Mouse (Mus musculus): ENCODE measurements around the gene Clock. TPM values are rescaled to one million over a fixed set of nuclear protein-coding genes. Genes with fewer than 3 reads are reported as not detected.
A peak's percentile ranks its signal among the peaks of the same experiment; 100 is the strongest.

Gene Clock
- polyA plus RNA-seq (2012; ENCODE audit: insufficient read depth, insufficient read length, missing spikeins), result 15.4 and 16.0 TPM in 2 replicates

GRCm38 (mm10) chr5:76304452-76305341 is at the start of gene Clock:
Clock (minus strand) TSS chr5:76304792.
- TF ChIP-seq POLR2A (IDR thresholded peaks at IDR 0.05; ENCODE audit: borderline replicate concordance, low read depth, low read length) (no peak), CTCF (IDR thresholded peaks at IDR 0.05; ENCODE audit: low read depth, low read length) (no peak; the same call in 1 of the 2 replicates)
- H3K4me3 ChIP-seq (ENCODE audit: insufficient read depth, low read length), result peak within 1 kb of the TSS; percentile 74
- H3K4me1 ChIP-seq (ENCODE audit: control insufficient read depth, insufficient read depth, low read length), result 0 out of 2 replicates have a peak, but pooled peaks cover 2% of the 10 kb centered on the region
- H3K27ac ChIP-seq (ENCODE audit: insufficient read depth, low read depth, low read length), result peak within 1 kb of the TSS; percentile 83

- Histone ChIP-seq H3K4me3 (ENCODE audit: insufficient read depth, low read length) (no peak overlapping the region), H3K27ac (ENCODE audit: insufficient read depth, low read depth, low read length) (no peak overlapping the region), H3K4me1 (ENCODE audit: control insufficient read depth, insufficient read depth, low read length) (no peaks in the 10 kb centered on the region)
- no peak for TF ChIP-seq CTCF (IDR thresholded peaks at IDR 0.05; ENCODE audit: low read depth, low read length)
- no peak for TF ChIP-seq POLR2A (IDR thresholded peaks at IDR 0.05; ENCODE audit: borderline replicate concordance, low read depth, low read length)
Observed at GRCm38 (mm10) chr5:76351953-76352611, 47.5 kb upstream of the Clock start.

GRCm38 (mm10) chr5:76351537-76351936 is 46.9 kb upstream of the Clock start:
- TF ChIP-seq POLR2A (IDR thresholded peaks at IDR 0.05; ENCODE audit: borderline replicate concordance, low read depth, low read length) (no peak), CTCF (IDR thresholded peaks at IDR 0.05; ENCODE audit: low read depth, low read length) (no peak)
- Histone ChIP-seq H3K4me1 (ENCODE audit: control insufficient read depth, insufficient read depth, low read length) (no peaks in the 10 kb centered on the region), H3K27ac (ENCODE audit: insufficient read depth, low read depth, low read length) (no peak overlapping the region), H3K4me3 (ENCODE audit: insufficient read depth, low read length) (no peak overlapping the region)

GRCm38 (mm10) chr5:76346137-76346536 is 41.5 kb upstream of the Clock start:
- H3K4me1 ChIP-seq (ENCODE audit: control insufficient read depth, insufficient read depth, low read length), result no peaks in the 10 kb centered on the region
- H3K4me3 ChIP-seq (ENCODE audit: insufficient read depth, low read length), result no peak overlapping the region
- H3K27ac ChIP-seq (ENCODE audit: insufficient read depth, low read depth, low read length), result no peak overlapping the region
- no peak for TF ChIP-seq CTCF (IDR thresholded peaks at IDR 0.05; ENCODE audit: low read depth, low read length)
- no peak for TF ChIP-seq POLR2A (IDR thresholded peaks at IDR 0.05; ENCODE audit: borderline replicate concordance, low read depth, low read length)

- no peak for TF ChIP-seq CTCF (IDR thresholded peaks at IDR 0.05; ENCODE audit: low read depth, low read length)
- no peak for TF ChIP-seq POLR2A (IDR thresholded peaks at IDR 0.05; ENCODE audit: borderline replicate concordance, low read depth, low read length)
- no peak overlapping the region for H3K27ac ChIP-seq (ENCODE audit: insufficient read depth, low read depth, low read length)
Observed at GRCm38 (mm10) chr5:76340931-76341330, 36.3 kb upstream of the Clock start.

GRCm38 (mm10) chr5:76337100-76337499 is 32.5 kb upstream of the Clock start:
- Histone ChIP-seq H3K27ac (ENCODE audit: insufficient read depth, low read depth, low read length) (no peak overlapping the region), H3K4me3 (ENCODE audit: insufficient read depth, low read length) (no peak overlapping the region), H3K4me1 (ENCODE audit: control insufficient read depth, insufficient read depth, low read length) (no peaks in the 10 kb centered on the region; the same call in 1 of the 2 replicates)
- TF ChIP-seq CTCF (IDR thresholded peaks at IDR 0.05; ENCODE audit: low read depth, low read length), result no peak
- no peak for TF ChIP-seq POLR2A (IDR thresholded peaks at IDR 0.05; ENCODE audit: borderline replicate concordance, low read depth, low read length)

More at GRCm38 (mm10) chr5:76340931-76341330, 36.3 kb upstream of the Clock start:
- Histone ChIP-seq H3K4me1 (ENCODE audit: control insufficient read depth, insufficient read depth, low read length) (no peaks in the 10 kb centered on the region; the same call in 1 of the 2 replicates), H3K4me3 (ENCODE audit: insufficient read depth, low read length) (no peak overlapping the region)

- no peak for TF ChIP-seq CTCF (IDR thresholded peaks at IDR 0.05; ENCODE audit: low read depth, low read length)
- TF ChIP-seq POLR2A (IDR thresholded peaks at IDR 0.05; ENCODE audit: borderline replicate concordance, low read depth, low read length), result no peak
- no peak overlapping the region for H3K27ac ChIP-seq (ENCODE audit: insufficient read depth, low read depth, low read length)
- no peak overlapping the region for H3K4me3 ChIP-seq (ENCODE audit: insufficient read depth, low read length)
- no peaks in the 10 kb centered on the region; the same call in 1 of the 2 replicates for H3K4me1 ChIP-seq (ENCODE audit: control insufficient read depth, insufficient read depth, low read length)
Observed at GRCm38 (mm10) chr5:76333833-76334232, 29.2 kb upstream of the Clock start.

- Histone ChIP-seq H3K4me3 (ENCODE audit: insufficient read depth, low read length) (no peak within 1 kb of the TSS), H3K27ac (ENCODE audit: insufficient read depth, low read depth, low read length) (no peak within 1 kb of the TSS), H3K4me1 (ENCODE audit: control insufficient read depth, insufficient read depth, low read length) (no peaks in the 10 kb centered on the region)
- TF ChIP-seq POLR2A (IDR thresholded peaks at IDR 0.05; ENCODE audit: borderline replicate concordance, low read depth, low read length), result no peak
- TF ChIP-seq CTCF (IDR thresholded peaks at IDR 0.05; ENCODE audit: low read depth, low read length), result no peak
Observed at GRCm38 (mm10) chr5:76330953-76331352, 26.4 kb upstream of the Clock start, which contains the start of gene Pdcl2. Pdcl2 (minus strand) TSS chr5:76331156.

GRCm38 (mm10) chr5:76327296-76327695 is 22.7 kb upstream of the Clock start:
- H3K4me1 ChIP-seq (ENCODE audit: control insufficient read depth, insufficient read depth, low read length), result no peaks in the 10 kb centered on the region
- H3K4me3 ChIP-seq (ENCODE audit: insufficient read depth, low read length), result no peak overlapping the region
- no peak overlapping the region for H3K27ac ChIP-seq (ENCODE audit: insufficient read depth, low read depth, low read length)
- no peak for TF ChIP-seq CTCF (IDR thresholded peaks at IDR 0.05; ENCODE audit: low read depth, low read length)
- no peak for TF ChIP-seq POLR2A (IDR thresholded peaks at IDR 0.05; ENCODE audit: borderline replicate concordance, low read depth, low read length)

Measured in bone marrow macrophage, adult 2 months (primary cell).